Mouse (Mus musculus): ENCODE data around the gene Bax. TPM values are rescaled to one million over a fixed set of nuclear protein-coding genes. Genes with fewer than 3 reads are reported as not detected.

Gene Bax
- total and polyA plus RNA-seq, 3 experiments, result 21.9 to 47.2 (median 25.9) TPM

- H3K27me3 ChIP-seq (ENCODE audit: control insufficient read depth, insufficient read depth, low read length), result no peaks in the 10 kb centered on the region
- no peak for DNase-seq
- TF ChIP-seq POLR2A (IDR thresholded peaks at IDR 0.05; ENCODE audit: insufficient read depth, low read depth, low read length) (no peak), EP300 (IDR thresholded peaks at IDR 0.05; ENCODE audit: insufficient read depth, low read depth, low read length) (no peak), CTCF (IDR thresholded peaks at IDR 0.05) (no peak)
- H3K9ac ChIP-seq (ENCODE audit: low read depth, low read length), result no peak overlapping the region
- intact Hi-C loops (cut with DNase I), result no loop called here
- H3K4me3 ChIP-seq, result no peak overlapping the region
- no peak overlapping the region for H3K27ac ChIP-seq
- H3K79me2 ChIP-seq (replicated peaks; ENCODE audit: control insufficient read depth, insufficient read depth, low read length), result no peaks in the 10 kb centered on the region
- 60% methylated on average over 6 of the region's 6 CpGs for WGBS
- no peaks in the 10 kb centered on the region for H3K36me3 ChIP-seq (ENCODE audit: control insufficient read depth, insufficient read depth, low read length)
- H3K4me1 ChIP-seq (ENCODE audit: control insufficient read depth, insufficient read depth, low read length), result peaks cover 7% of the 10 kb centered on the region
Measured at GRCm38 (mm10) chr7:45437046-45437445, 29.7 kb downstream of the Bax start.

GRCm38 (mm10) chr7:45436444-45436843, 30.3 kb downstream of the Bax start:
- Histone ChIP-seq H3K4me3 (no peak overlapping the region), H3K27me3 (ENCODE audit: control insufficient read depth, insufficient read depth, low read length) (no peaks in the 10 kb centered on the region), H3K4me1 (ENCODE audit: control insufficient read depth, insufficient read depth, low read length) (peaks cover 7% of the 10 kb centered on the region), H3K27ac (no peak overlapping the region), H3K36me3 (ENCODE audit: control insufficient read depth, insufficient read depth, low read length) (no peaks in the 10 kb centered on the region), H3K9ac (ENCODE audit: low read depth, low read length) (no peak overlapping the region), H3K79me2 (replicated peaks; ENCODE audit: control insufficient read depth, insufficient read depth, low read length) (no peaks in the 10 kb centered on the region)
- TF ChIP-seq CTCF (IDR thresholded peaks at IDR 0.05) (no peak), EP300 (IDR thresholded peaks at IDR 0.05; ENCODE audit: insufficient read depth, low read depth, low read length) (no peak), POLR2A (IDR thresholded peaks at IDR 0.05; ENCODE audit: insufficient read depth, low read depth, low read length) (no peak)
- WGBS, result 90% methylated on average over 5 of the region's 5 CpGs
- intact Hi-C loops (cut with DNase I), result no loop called here
- DNase-seq, result no peak

GRCm38 (mm10) chr7:45435038-45435437, 31.7 kb downstream of the Bax start:
- H3K9ac ChIP-seq (ENCODE audit: low read depth, low read length), result peak overlapping the region; percentile 77
- no peak for TF ChIP-seq POLR2A (IDR thresholded peaks at IDR 0.05; ENCODE audit: insufficient read depth, low read depth, low read length)
- TF ChIP-seq CTCF (IDR thresholded peaks at IDR 0.05), result no peak
- no peak for TF ChIP-seq EP300 (IDR thresholded peaks at IDR 0.05; ENCODE audit: insufficient read depth, low read depth, low read length)
- H3K27ac ChIP-seq, result peak overlapping the region; percentile 87
- H3K36me3 ChIP-seq (ENCODE audit: control insufficient read depth, insufficient read depth, low read length), result no peaks in the 10 kb centered on the region
- peaks cover 7% of the 10 kb centered on the region for H3K4me1 ChIP-seq (ENCODE audit: control insufficient read depth, insufficient read depth, low read length)
- H3K79me2 ChIP-seq (replicated peaks; ENCODE audit: control insufficient read depth, insufficient read depth, low read length), result 0 out of 2 replicates have a peak, but pooled peaks cover under 1% of the 10 kb centered on the region
- WGBS, result 1% methylated on average over 16 of the region's 16 CpGs
- no peak for DNase-seq
- H3K27me3 ChIP-seq (ENCODE audit: control insufficient read depth, insufficient read depth, low read length), result no peaks in the 10 kb centered on the region
- intact Hi-C loops (cut with DNase I), result no loop called here
- peak overlapping the region; percentile 67 for H3K4me3 ChIP-seq

- Histone ChIP-seq H3K27me3 (ENCODE audit: control insufficient read depth, insufficient read depth, low read length) (no peaks in the 10 kb centered on the region), H3K79me2 (replicated peaks; ENCODE audit: control insufficient read depth, insufficient read depth, low read length) (peaks cover 4% of the 10 kb centered on the region; the same call in 1 of the 2 replicates), H3K4me1 (ENCODE audit: control insufficient read depth, insufficient read depth, low read length) (peaks cover 7% of the 10 kb centered on the region), H3K9ac (ENCODE audit: low read depth, low read length) (peak within 1 kb of the TSS; percentile 77), H3K27ac (peak within 1 kb of the TSS; percentile 87), H3K36me3 (ENCODE audit: control insufficient read depth, insufficient read depth, low read length) (no peaks in the 10 kb centered on the region), H3K4me3 (peak within 1 kb of the TSS; percentile 85)
- DNase-seq, result peak; percentile 99 to 100
- WGBS, result under 1% methylated on average over 45 of the region's 45 CpGs
- intact Hi-C loops (cut with DNase I), result loop anchor here (1.0 kb wide), 1 partner anchor 25 kb away; the partner anchor contains the start of gene Ftl1
- TF ChIP-seq CTCF (IDR thresholded peaks at IDR 0.05) (peak; percentile 72), POLR2A (IDR thresholded peaks at IDR 0.05; ENCODE audit: insufficient read depth, low read depth, low read length) (peak; percentile 75), EP300 (IDR thresholded peaks at IDR 0.05; ENCODE audit: insufficient read depth, low read depth, low read length) (peak; percentile 37; the same call in 1 of the 2 replicates)
Measured at GRCm38 (mm10) chr7:45434203-45435015, 32.3 kb downstream of the Bax start, which contains the start of gene Gys1. Gys1 (plus strand) TSS chr7:45434844.

GRCm38 (mm10) chr7:45433835-45434202, 32.9 kb downstream of the Bax start:
- WGBS, result 0% methylated on average over 7 of the region's 7 CpGs

GRCm38 (mm10) chr7:45426556-45426955, 40.1 kb downstream of the Bax start:
- H3K27ac ChIP-seq, result no peak overlapping the region
- H3K79me2 ChIP-seq (replicated peaks; ENCODE audit: control insufficient read depth, insufficient read depth, low read length), result peaks cover 4% of the 10 kb centered on the region; the same call in 1 of the 2 replicates
- TF ChIP-seq CTCF (IDR thresholded peaks at IDR 0.05), result no peak
- TF ChIP-seq EP300 (IDR thresholded peaks at IDR 0.05; ENCODE audit: insufficient read depth, low read depth, low read length), result no peak
- no peak for TF ChIP-seq POLR2A (IDR thresholded peaks at IDR 0.05; ENCODE audit: insufficient read depth, low read depth, low read length)
- 81% methylated on average over 8 of the region's 8 CpGs for WGBS
- no peak overlapping the region for H3K4me3 ChIP-seq
- no peak for DNase-seq
- H3K27me3 ChIP-seq (ENCODE audit: control insufficient read depth, insufficient read depth, low read length), result no peaks in the 10 kb centered on the region
- H3K4me1 ChIP-seq (ENCODE audit: control insufficient read depth, insufficient read depth, low read length), result no peaks in the 10 kb centered on the region
- intact Hi-C loops (cut with DNase I), result no loop called here
- H3K36me3 ChIP-seq (ENCODE audit: control insufficient read depth, insufficient read depth, low read length), result no peaks in the 10 kb centered on the region
- H3K9ac ChIP-seq (ENCODE audit: low read depth, low read length), result no peak overlapping the region

More at GRCm38 (mm10) chr7:45433835-45434202, 32.9 kb downstream of the Bax start:
- intact Hi-C loops (cut with DNase I), result loop anchor here (1.0 to 2.0 kb wide), 2 partner anchors 25 to 27 kb away; partner anchors contain the start of gene Ftl1
- TF ChIP-seq POLR2A (IDR thresholded peaks at IDR 0.05; ENCODE audit: insufficient read depth, low read depth, low read length), result no peak
- TF ChIP-seq CTCF (IDR thresholded peaks at IDR 0.05), result no peak
- no peak for TF ChIP-seq EP300 (IDR thresholded peaks at IDR 0.05; ENCODE audit: insufficient read depth, low read depth, low read length)
- Histone ChIP-seq H3K4me3 (peak overlapping the region; percentile 85), H3K9ac (ENCODE audit: low read depth, low read length) (peak overlapping the region; percentile 30), H3K79me2 (replicated peaks; ENCODE audit: control insufficient read depth, insufficient read depth, low read length) (peaks cover 4% of the 10 kb centered on the region; the same call in 1 of the 2 replicates), H3K27me3 (ENCODE audit: control insufficient read depth, insufficient read depth, low read length) (no peaks in the 10 kb centered on the region), H3K27ac (peak overlapping the region; percentile 78), H3K4me1 (ENCODE audit: control insufficient read depth, insufficient read depth, low read length) (peaks cover 7% of the 10 kb centered on the region), H3K36me3 (ENCODE audit: control insufficient read depth, insufficient read depth, low read length) (no peaks in the 10 kb centered on the region)
- DNase-seq, result no peak

Data from heart, adult 2 months (tissue).